Mouse (Mus musculus) forebrain, embryonic 13.5 days (tissue): ENCODE data around the gene Colgalt2. TPM values are rescaled to one million over a fixed set of nuclear protein-coding genes. Genes with fewer than 3 reads are reported as not detected.

Experiments
- ATAC-seq: fragments of 200-750 bp; cut with Nextera tagmentation; 2 replicates; pipeline ENCODE4 v1.8.0; 2017
- H3K27ac ChIP-seq: fragments of 300-500 bp; sonication (generic); 2 replicates; pipeline ENCODE4 v1.5.1; 2015; ENCODE audit warnings: inconsistent platforms, mild to moderate bottlenecking, moderate library complexity
- H3K27me3 ChIP-seq: fragments of 300-500 bp; sonication (generic); 2 replicates; pipeline ENCODE4 v1.6.1; 2015; ENCODE audit warnings: mild to moderate bottlenecking, inconsistent platforms
- H3K36me3 ChIP-seq: fragments of 300-500 bp; sonication (generic); 2 replicates; pipeline ENCODE4 v1.6.1; 2015; ENCODE audit warnings: mild to moderate bottlenecking, inconsistent platforms; ENCODE audit not compliant: poor library complexity, severe bottlenecking
- H3K4me1 ChIP-seq: fragments of 300-500 bp; sonication (generic); 2 replicates; pipeline ENCODE4 v1.6.1; 2015; ENCODE audit warnings: inconsistent platforms
- H3K4me2 ChIP-seq: fragments of 300-500 bp; sonication (generic); 2 replicates; pipeline ENCODE4 v1.6.1; 2015; ENCODE audit warnings: inconsistent platforms, mild to moderate bottlenecking, moderate library complexity
- H3K4me3 ChIP-seq: fragments of 300-500 bp; sonication (generic); 2 replicates; pipeline ENCODE4 v1.5.1; 2015; ENCODE audit warnings: mild to moderate bottlenecking, inconsistent platforms
- H3K9ac ChIP-seq: fragments of 300-500 bp; sonication (generic); 2 replicates; pipeline ENCODE4 v1.6.1; 2015; ENCODE audit warnings: mild to moderate bottlenecking, inconsistent platforms
- H3K9me3 ChIP-seq: fragments of 300-500 bp; sonication (generic); replicated peaks from 2 replicates; pipeline ENCODE4 v1.6.1; 2016; ENCODE audit warnings: inconsistent platforms
- WGBS: fragments of 180-500 bp; shearing (Covaris S2); methylation state at CpG from one replicate; pipeline ENCODE4 v1.1.7; 2015; 5-methylcytosine and 5-hydroxymethylcytosine counted together
- polyA plus RNA-seq: library from polyadenylated mRNA; unstranded; fragments of >200 nt; fragmentation: Nextera tagmentation; extraction: Ambion mirVana; gene quantifications from 2 replicates; pipeline ENCODE4 v1.2.1, GENCODE M21; 2015

Gene Colgalt2
- polyA plus RNA-seq, 1 experiment from 2014 or later, result 1.3 TPM

DNA sequence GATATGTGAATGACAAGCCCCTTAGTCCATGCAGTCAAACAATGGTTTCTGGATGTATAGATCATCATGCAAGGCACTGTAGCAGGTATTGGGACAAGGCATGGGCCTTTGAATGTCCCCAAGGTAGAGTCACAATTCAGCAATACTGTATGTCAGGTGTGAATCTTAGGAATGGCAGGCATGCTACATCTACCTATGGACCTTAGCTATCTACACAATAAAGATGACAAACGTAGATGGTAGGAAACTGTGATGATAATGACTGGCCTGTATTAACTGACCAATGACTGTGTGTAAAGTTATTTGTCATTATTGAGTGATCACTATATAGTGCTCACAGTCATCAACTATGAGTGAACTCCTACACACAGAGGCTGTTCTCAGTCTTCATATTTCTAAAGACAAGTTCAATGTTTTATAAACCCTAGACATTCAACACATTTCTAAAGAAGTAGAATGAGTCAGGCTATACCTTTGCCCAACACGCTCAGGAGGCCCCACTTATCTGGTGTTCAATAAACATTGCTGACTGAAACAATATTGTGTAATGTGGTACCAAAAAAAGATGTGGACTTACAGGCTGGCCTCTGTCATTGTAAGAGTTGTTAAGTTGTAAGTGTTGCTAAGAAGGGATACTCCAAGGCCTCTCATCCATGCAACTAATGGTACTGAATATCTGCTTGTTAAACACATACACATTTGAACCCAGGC, 144.0 kb downstream of the Colgalt2 start:
- peaks cover 23% of the 10 kb centered on the region; the same call in 1 of the 2 replicates for H3K36me3 ChIP-seq
- no peak overlapping the region for H3K4me3 ChIP-seq
- ATAC-seq, result no peak

DNA sequence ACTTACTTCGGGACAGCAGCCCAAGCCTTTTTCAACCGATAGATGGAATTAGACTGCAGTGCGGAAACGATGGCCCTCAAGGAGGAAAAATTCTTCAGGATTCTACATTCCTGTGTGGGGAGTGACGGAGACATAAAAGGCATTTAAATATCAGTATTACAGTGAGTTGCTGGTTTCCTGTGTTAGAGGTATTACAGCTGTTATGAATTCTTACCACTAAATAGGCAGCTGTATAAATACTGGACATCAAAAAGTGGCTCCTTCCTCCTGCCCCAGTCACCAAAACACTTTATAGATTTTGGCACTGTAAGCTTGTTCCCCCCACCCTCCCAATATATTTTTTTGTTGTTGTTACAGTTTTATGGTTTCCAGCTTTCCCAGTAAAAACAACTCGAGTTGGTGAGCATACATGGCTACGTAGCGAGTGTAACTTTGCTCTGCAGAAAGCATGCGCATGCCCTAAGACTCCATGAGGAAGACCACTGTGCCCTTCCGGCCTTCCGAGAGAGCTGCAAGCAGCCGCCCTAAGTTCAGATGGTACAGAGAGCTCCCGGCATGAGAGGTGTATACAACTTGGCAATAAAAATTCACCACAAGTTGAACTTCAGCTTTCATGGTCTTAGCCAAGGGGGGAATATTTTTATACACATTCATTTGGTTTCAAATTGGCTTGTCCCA, 149.6 kb downstream of the Colgalt2 start:
- Histone ChIP-seq H3K27me3 (no peaks in the 10 kb centered on the region), H3K4me1 (no peaks in the 10 kb centered on the region), H3K27ac (no peak overlapping the region), H3K9ac (no peak overlapping the region), H3K36me3 (peaks cover 25% of the 10 kb centered on the region), H3K4me3 (no peak overlapping the region), H3K4me2 (no peak overlapping the region), H3K9me3 (no peaks in the 10 kb centered on the region)
- 93% methylated on average over 13 of the region's 13 CpGs for WGBS
- ATAC-seq, result no peak

More for the DNA sequence above, 144.0 kb downstream of the Colgalt2 start:
- Histone ChIP-seq H3K27me3 (no peaks in the 10 kb centered on the region), H3K4me1 (no peaks in the 10 kb centered on the region), H3K27ac (no peak overlapping the region), H3K9ac (no peak overlapping the region), H3K9me3 (no peaks in the 10 kb centered on the region), H3K4me2 (no peak overlapping the region)
- 91% methylated on average over 2 of the region's 2 CpGs for WGBS

DNA sequence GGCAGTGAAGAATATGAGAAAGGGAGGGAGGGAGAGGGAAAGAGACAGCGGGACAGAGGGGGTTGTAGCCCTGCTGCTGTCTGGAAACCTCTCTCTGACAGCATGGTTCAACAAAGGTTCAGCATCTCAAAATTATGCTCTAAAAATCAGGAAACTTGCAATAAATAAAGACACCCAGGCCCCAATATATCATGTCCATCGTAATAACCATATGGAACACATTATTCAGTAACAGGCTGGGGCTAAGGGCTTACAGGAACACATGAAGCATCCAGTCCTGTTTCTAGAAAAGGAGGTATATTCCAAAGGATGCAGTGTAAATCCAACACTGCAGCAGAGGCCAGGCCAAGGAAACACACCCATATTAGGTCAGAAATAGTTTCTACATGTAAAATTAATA, 150.9 kb downstream of the Colgalt2 start:
- Histone ChIP-seq H3K36me3 (peaks cover 25% of the 10 kb centered on the region), H3K27ac (no peak overlapping the region), H3K4me1 (peaks cover 4% of the 10 kb centered on the region), H3K4me2 (no peak overlapping the region), H3K9ac (no peak overlapping the region), H3K9me3 (no peaks in the 10 kb centered on the region), H3K4me3 (no peak overlapping the region), H3K27me3 (no peaks in the 10 kb centered on the region)
- no peak for ATAC-seq
- WGBS, result 89% methylated on average over 2 of the region's 2 CpGs

DNA sequence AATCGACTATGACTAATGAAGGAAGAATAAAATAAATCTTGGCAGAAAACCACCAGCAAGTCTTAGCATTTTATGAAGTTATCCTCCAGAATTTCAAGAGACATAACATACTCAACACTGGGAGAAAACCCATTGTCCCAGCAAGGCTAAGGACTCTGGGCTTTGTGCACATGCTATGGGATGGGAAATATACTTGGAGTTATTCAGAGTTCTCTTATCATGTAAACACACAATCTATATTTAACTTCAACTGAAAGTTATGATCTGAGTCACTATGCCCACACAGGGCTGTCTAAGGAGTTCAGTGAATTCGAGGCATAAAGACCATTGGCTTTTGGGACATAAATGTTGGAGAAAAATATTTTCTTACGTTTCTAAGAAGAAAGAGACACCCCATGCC, 151.3 kb downstream of the Colgalt2 start:
- H3K4me1 ChIP-seq, result peaks cover 8% of the 10 kb centered on the region
- WGBS, result 84% methylated on average over 3 of the region's 3 CpGs
- peaks cover 23% of the 10 kb centered on the region for H3K36me3 ChIP-seq
- H3K27me3 ChIP-seq, result no peaks in the 10 kb centered on the region
- no peak overlapping the region for H3K4me2 ChIP-seq
- H3K4me3 ChIP-seq, result no peak overlapping the region
- no peak for ATAC-seq
- H3K27ac ChIP-seq, result no peak overlapping the region
- H3K9me3 ChIP-seq, result no peaks in the 10 kb centered on the region
- H3K9ac ChIP-seq, result no peak overlapping the region

DNA sequence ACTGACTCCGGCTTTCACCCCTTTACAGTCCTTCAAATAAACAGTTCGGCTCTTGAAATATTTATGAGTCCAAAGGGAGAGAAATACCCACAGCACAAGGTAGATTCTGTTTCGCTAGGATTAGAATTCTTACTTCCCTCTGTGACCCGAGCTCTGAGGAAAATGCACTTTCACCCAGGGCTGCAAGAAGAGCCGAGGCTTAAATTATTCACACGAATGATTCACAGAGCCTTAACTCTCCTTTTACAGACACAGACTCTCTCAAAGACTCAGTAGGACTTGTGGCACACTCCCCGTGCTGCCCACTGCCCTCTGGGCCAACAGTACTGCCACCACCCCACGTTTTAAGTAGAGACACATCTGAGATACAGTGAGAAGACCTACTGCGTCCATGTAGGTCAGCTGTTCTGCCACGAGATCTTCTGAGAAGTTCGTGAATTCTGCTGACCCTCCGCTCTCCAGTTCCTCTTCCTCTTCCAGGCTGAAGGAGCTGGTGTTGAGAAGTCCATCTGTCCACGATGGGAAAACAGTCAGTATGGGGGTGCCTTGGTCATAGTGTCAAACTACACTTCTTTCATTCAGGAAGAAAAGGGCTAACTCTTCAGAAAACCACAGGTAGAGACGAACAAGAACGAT, 154.4 kb downstream of the Colgalt2 start:
- Histone ChIP-seq H3K27me3 (no peaks in the 10 kb centered on the region), H3K4me2 (no peak overlapping the region), H3K4me1 (peaks cover 32% of the 10 kb centered on the region), H3K9me3 (no peaks in the 10 kb centered on the region), H3K27ac (no peak overlapping the region), H3K9ac (no peak overlapping the region), H3K36me3 (peaks cover 16% of the 10 kb centered on the region), H3K4me3 (no peak overlapping the region)
- no peak for ATAC-seq
- WGBS, result 78% methylated on average over 15 of the region's 15 CpGs

DNA sequence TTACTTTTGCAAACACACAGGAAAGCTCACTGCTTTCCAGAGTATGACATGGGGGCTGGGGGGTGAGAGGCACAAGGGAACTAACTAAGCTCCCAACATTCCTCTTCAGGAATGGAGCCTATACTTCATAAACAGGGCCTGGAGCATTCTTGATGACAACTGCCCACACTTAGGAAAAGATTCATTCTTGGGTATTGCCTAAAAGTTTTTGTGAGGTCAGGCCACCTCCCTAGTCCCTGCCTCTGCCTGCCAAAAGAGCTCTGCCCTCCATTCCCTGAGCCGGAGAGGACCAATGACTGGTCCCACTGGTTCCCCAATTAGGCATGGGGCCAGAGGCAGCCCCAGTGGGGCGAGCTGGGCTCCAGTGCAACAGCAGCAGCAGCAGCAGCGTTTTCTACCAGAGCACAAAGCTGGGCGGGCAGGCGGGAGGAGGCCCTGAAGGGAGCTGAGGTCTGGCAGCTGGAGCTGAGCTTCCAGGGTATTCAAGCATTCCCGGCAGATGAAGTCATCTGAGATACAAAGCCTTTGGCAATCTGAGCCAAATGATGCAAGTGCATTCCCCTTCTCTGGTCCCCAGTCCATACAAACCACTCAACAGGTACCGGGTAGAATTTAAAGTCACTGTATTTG, 156.4 kb downstream of the Colgalt2 start:
- WGBS, result 3% methylated on average over 7 of the region's 7 CpGs
- peak overlapping the region; percentile 35 for H3K4me2 ChIP-seq
- peak; percentile 96 for ATAC-seq

DNA sequence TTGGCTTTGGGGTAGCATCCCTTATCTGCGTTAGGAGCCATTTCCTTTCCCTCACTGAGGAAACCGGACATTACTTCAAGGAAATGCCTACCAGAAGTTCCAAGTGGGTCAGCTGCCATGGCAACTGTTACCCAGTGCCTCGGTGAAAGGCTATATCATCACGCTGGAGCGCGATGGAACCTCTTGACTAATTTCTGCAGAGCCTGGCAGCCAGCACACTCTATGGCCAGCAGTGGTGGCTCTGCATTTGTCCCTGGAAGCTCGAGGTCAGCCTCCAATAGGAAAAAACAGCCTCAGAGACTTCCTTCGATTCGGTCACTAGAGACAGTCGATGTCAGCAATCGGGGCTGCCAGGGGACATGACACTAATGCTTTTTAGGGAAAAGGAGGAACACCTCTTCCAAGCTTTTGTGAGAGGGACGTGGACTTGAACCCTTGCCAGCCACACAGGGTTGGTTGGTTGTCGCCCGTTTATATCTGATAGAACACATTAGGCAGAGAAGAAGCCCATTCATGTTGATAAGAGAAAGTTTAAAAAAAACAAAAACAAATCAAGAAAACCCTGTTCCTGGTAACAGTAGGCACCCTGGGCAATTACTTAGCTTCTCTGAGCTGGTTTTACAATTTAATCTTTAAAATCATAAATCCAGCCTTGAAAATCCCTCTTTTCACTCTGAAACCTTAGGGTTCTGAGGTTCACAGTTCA, 157.1 kb downstream of the Colgalt2 start:
- Histone ChIP-seq H3K4me2 (peak overlapping the region; percentile 35), H3K9me3 (no peaks in the 10 kb centered on the region)
- ATAC-seq, result peak; percentile 72

More for the DNA sequence above, 156.4 kb downstream of the Colgalt2 start:
- no peak overlapping the region for H3K4me3 ChIP-seq
- peaks cover 16% of the 10 kb centered on the region for H3K36me3 ChIP-seq
- peak overlapping the region; percentile 43; the same call in 1 of the 2 replicates for H3K9ac ChIP-seq
- H3K27ac ChIP-seq, result peak overlapping the region; percentile 84
- peaks cover 37% of the 10 kb centered on the region for H3K4me1 ChIP-seq
- H3K9me3 ChIP-seq, result no peaks in the 10 kb centered on the region
- no peaks in the 10 kb centered on the region for H3K27me3 ChIP-seq

More for the DNA sequence above, 157.1 kb downstream of the Colgalt2 start:
- Histone ChIP-seq H3K9ac (no peak overlapping the region), H3K27ac (peak overlapping the region; percentile 84), H3K36me3 (peaks cover 11% of the 10 kb centered on the region), H3K27me3 (no peaks in the 10 kb centered on the region), H3K4me3 (no peak overlapping the region), H3K4me1 (peaks cover 43% of the 10 kb centered on the region)
- 25% methylated on average over 14 of the region's 14 CpGs for WGBS

Other genes with a start within 250 kb of the Colgalt2 start
- gene Tsen15, start 13.1 kb upstream of the Colgalt2 start, polyA plus RNA-seq, result 54.2 and 57.2 TPM in 2 replicates